Mouse (Mus musculus): Measurements from ENCODE around the gene Rtp3. TPM values are rescaled to one million over a fixed set of nuclear protein-coding genes. Genes with fewer than 3 reads are reported as not detected.

The Rtp3 gene
- total RNA-seq, 2 experiments from 2014 or later, result 0.28 to 0.48 TPM

- intact Hi-C loops (cut with DNase I), result no loop called here
- no peak for DNase-seq
Observed at GRCm38 (mm10) chr9:110982351-110982750, 8.0 kb downstream of the Rtp3 start.

- intact Hi-C loops (cut with DNase I), result no loop called here
- DNase-seq, result no peak
Observed at GRCm38 (mm10) chr9:110979411-110979810, 11.0 kb downstream of the Rtp3 start.

GRCm38 (mm10) chr9:110965910-110966231 lies 24.5 kb downstream of the Rtp3 start:
- no peak for DNase-seq
- intact Hi-C loops (cut with DNase I), result no loop called here

- no peak for DNase-seq
- intact Hi-C loops (cut with DNase I), result no loop called here
Observed at GRCm38 (mm10) chr9:110965062-110965909, 25.1 kb downstream of the Rtp3 start.

GRCm38 (mm10) chr9:110963566-110964115 lies 26.7 kb downstream of the Rtp3 start:
- intact Hi-C loops (cut with DNase I), result no loop called here

GRCm38 (mm10) chr9:110961386-110961785 lies 29.0 kb downstream of the Rtp3 start:
- intact Hi-C loops (cut with DNase I), result no loop called here
- DNase-seq, result no peak

More at GRCm38 (mm10) chr9:110963566-110964115, 26.7 kb downstream of the Rtp3 start:
- DNase-seq, result no peak

GRCm38 (mm10) chr9:110960230-110961149 lies 29.9 kb downstream of the Rtp3 start:
- DNase-seq, result no peak
- intact Hi-C loops (cut with DNase I), result no loop called here

- DNase-seq, result no peak
- intact Hi-C loops (cut with DNase I), result loop anchor here (10.0 kb wide), 1 partner anchor 245 kb away; no protein-coding TSS in a partner anchor
Observed at GRCm38 (mm10) chr9:110959669-110960068, 30.7 kb downstream of the Rtp3 start.

- DNase-seq, result no peak
- intact Hi-C loops (cut with DNase I), result loop anchor here (10.0 kb wide), 1 partner anchor 241 kb away; no protein-coding TSS in a partner anchor
Observed at GRCm38 (mm10) chr9:110955962-110956361, 34.4 kb downstream of the Rtp3 start.

GRCm38 (mm10) chr9:110954681-110955445 lies 35.5 kb downstream of the Rtp3 start:
- intact Hi-C loops (cut with DNase I), result loop anchor here (10.0 kb wide), 1 partner anchor 240 kb away; no protein-coding TSS in a partner anchor
- DNase-seq, result no peak

GRCm38 (mm10) chr9:110953550-110954461 lies 36.6 kb downstream of the Rtp3 start:
- peak; percentile 81 for DNase-seq
- intact Hi-C loops (cut with DNase I), result loop anchor here (10.0 kb wide), 1 partner anchor 239 kb away; no protein-coding TSS in a partner anchor

GRCm38 (mm10) chr9:110952931-110953549 lies 37.3 kb downstream of the Rtp3 start:
- DNase-seq, result no peak
- intact Hi-C loops (cut with DNase I), result loop anchor here (10.0 kb wide), 1 partner anchor 238 kb away; no protein-coding TSS in a partner anchor

GRCm38 (mm10) chr9:110952398-110952797 lies 38.0 kb downstream of the Rtp3 start:
- intact Hi-C loops (cut with DNase I), result loop anchor here (10.0 kb wide), 1 partner anchor 238 kb away; no protein-coding TSS in a partner anchor
- no peak for DNase-seq

- DNase-seq, result no peak
- intact Hi-C loops (cut with DNase I), result loop anchor here (10.0 kb wide), 1 partner anchor 237 kb away; no protein-coding TSS in a partner anchor
Observed at GRCm38 (mm10) chr9:110951866-110952265, 38.5 kb downstream of the Rtp3 start.

GRCm38 (mm10) chr9:110951397-110951796 lies 39.0 kb downstream of the Rtp3 start, which contains the start of gene Lrrc2:
TSS of gene Lrrc2 (plus strand) at chr9:110951545.
- intact Hi-C loops (cut with DNase I), result loop anchor here (10.0 kb wide), 1 partner anchor 237 kb away; no protein-coding TSS in a partner anchor
- DNase-seq, result no peak

- intact Hi-C loops (cut with DNase I), result loop anchor here (10.0 kb wide), 1 partner anchor 235 kb away; no protein-coding TSS in a partner anchor
- no peak for DNase-seq
Observed at GRCm38 (mm10) chr9:110950109-110950508, 40.3 kb downstream of the Rtp3 start.

GRCm38 (mm10) chr9:110948813-110949310 lies 41.5 kb downstream of the Rtp3 start:
- intact Hi-C loops (cut with DNase I), result no loop called here
- DNase-seq, result no peak

GRCm38 (mm10) chr9:110947900-110948299 lies 42.5 kb downstream of the Rtp3 start:
- intact Hi-C loops (cut with DNase I), result no loop called here
- no peak for DNase-seq
